Mouse (Mus musculus) ES-E14 (cell line): ENCODE data around the gene Tfcp2l1. TPM values are rescaled to one million over a fixed set of nuclear protein-coding genes. Genes with fewer than 3 reads are reported as not detected.

Experiments used
- DNase-seq: peaks from one replicate; pipeline ENCODE4 v3.0.0-alpha.2; 2013; ENCODE audit warnings: low read depth, low spot score
- H3K27ac ChIP-seq: 2 replicates; pipeline ENCODE4 v1.5.1; 2012; ENCODE audit warnings: low read depth, mild to moderate bottlenecking, low read length, moderate library complexity, mixed read lengths; ENCODE audit not compliant: poor library complexity, insufficient read depth, severe bottlenecking
- H3K36me3 ChIP-seq: 2 replicates; pipeline ENCODE4 v1.6.1; 2012; ENCODE audit warnings: mild to moderate bottlenecking, low read length, moderate library complexity, mixed read lengths; ENCODE audit not compliant: control insufficient read depth, poor library complexity, insufficient read depth, severe bottlenecking
- H3K4me1 ChIP-seq, 2 experiments: fragments of 150-350 bp in 1 of 2; sonication (generic) in 1 of 2; 2 replicates each; pipeline ENCODE4 v1.6.1; 2012; ENCODE audit warnings: low read length in 2 of 2, mild to moderate bottlenecking in 1 of 2, mixed read lengths in 1 of 2; ENCODE audit not compliant: control insufficient read depth in 2 of 2, insufficient read depth in 2 of 2, poor library complexity in 1 of 2
- H3K4me3 ChIP-seq, 2 experiments: fragments of 150-350 bp in 1 of 2; sonication (generic) in 1 of 2; 2 replicates each; pipeline ENCODE4 v1.5.1; 2012; ENCODE audit warnings: low read length in 2 of 2, low read depth in 1 of 2, mild to moderate bottlenecking in 1 of 2, mixed read lengths in 1 of 2; ENCODE audit not compliant: insufficient read depth in 1 of 2, poor library complexity in 1 of 2, severe bottlenecking in 1 of 2
- H3K9ac ChIP-seq: 2 replicates; pipeline ENCODE4 v1.6.1; 2012; ENCODE audit warnings: low read depth, mild to moderate bottlenecking, low read length, mixed read lengths; ENCODE audit not compliant: poor library complexity, insufficient read depth, severe bottlenecking
- H3K9me3 ChIP-seq: fragments of 150-350 bp; sonication (generic); 2 replicates; pipeline ENCODE4 v1.6.1; 2012; ENCODE audit warnings: low read depth, mild to moderate bottlenecking, low read length; ENCODE audit not compliant: control insufficient read depth, insufficient read depth
- CHD2 ChIP-seq: IDR thresholded peaks from 2 replicates; pipeline ENCODE4 v1.6.1; 2014; ENCODE audit warnings: mild to moderate bottlenecking, low read depth, low read length, inconsistent platforms
- HCFC1 ChIP-seq: IDR thresholded peaks from 2 replicates; pipeline ENCODE4 v1.6.1; 2012; ENCODE audit warnings: low read length, inconsistent platforms, borderline replicate concordance; ENCODE audit not compliant: insufficient read depth
- MAFK ChIP-seq: IDR thresholded peaks from 2 replicates; pipeline ENCODE4 v1.6.1; 2014; ENCODE audit warnings: mild to moderate bottlenecking, low read depth, low read length, inconsistent platforms; ENCODE audit not compliant: insufficient read depth
- ZC3H11A ChIP-seq: IDR thresholded peaks from 2 replicates; pipeline ENCODE4 v1.6.1; 2012; ENCODE audit warnings: low read depth, mild to moderate bottlenecking, inconsistent platforms, low read length, borderline replicate concordance
- ZNF384 ChIP-seq: IDR thresholded peaks from 2 replicates; pipeline ENCODE4 v1.6.1; 2012; ENCODE audit warnings: low read depth, low read length, inconsistent platforms
- in situ Hi-C, 2 experiments: fragments of 600-800 bp; cut with MboI; formaldehyde crosslinking; loops; one replicate each; pipeline ENCODE4 v1.15.1; 2025; ENCODE audit warnings: low sequenced_read_pairs in 2 of 2, inconsistent platforms in 1 of 2; ENCODE audit not compliant: unreplicated experiment in 2 of 2
- total RNA-seq: library from RNA; depleted of rRNA; stranded (reverse); fragments of 300-350 nt; gene quantifications from 2 replicates; pipeline ENCODE4 v1.2.3, GENCODE M21; 2012

The Tfcp2l1 gene
- total RNA-seq, 1 experiment: 36.0 TPM

- Histone ChIP-seq H3K4me1 (peaks cover 29 to 61% of the 10 kb centered on the region in 2 experiments), H3K9ac (peak overlapping the region; percentile 44; the same call in 1 of the 2 replicates), H3K9me3 (no peaks in the 10 kb centered on the region), H3K36me3 (peaks cover 8% of the 10 kb centered on the region; the same call in 1 of the 2 replicates), H3K27ac (peak overlapping the region; percentile 97), H3K4me3 (no peak overlapping the region)
- in situ Hi-C loops: loop anchor here in 1 of 2 experiments (25.0 kb wide), 1 partner anchor 414 kb away; the partner anchor contains the start of gene Gli2
- TF ChIP-seq CHD2 (no peak), ZC3H11A (no peak), HCFC1 (no peak), MAFK (no peak), ZNF384 (no peak)
- peak; percentile 91 for DNase-seq
Measured at GRCm38 (mm10) chr1:118648015-118648414, 20.3 kb downstream of the Tfcp2l1 start.

GRCm38 (mm10) chr1:118649933-118650770 is 22.4 kb downstream of the Tfcp2l1 start:
- Histone ChIP-seq H3K4me1 (peaks cover 30 to 48% of the 10 kb centered on the region in 2 experiments), H3K27ac (peak overlapping the region; percentile 97), H3K36me3 (peaks cover 16% of the 10 kb centered on the region; the same call in 1 of the 2 replicates), H3K4me3 (peak overlapping the region; percentile 2 to 5; a peak in 2 of 4 replicates), H3K9me3 (no peaks in the 10 kb centered on the region), H3K9ac (peak overlapping the region; percentile 19)
- TF ChIP-seq ZC3H11A (no peak), CHD2 (no peak), HCFC1 (no peak), MAFK (no peak), ZNF384 (no peak)
- in situ Hi-C loops: loop anchor here in 1 of 2 experiments (25.0 kb wide), 1 partner anchor 412 kb away; the partner anchor contains the start of gene Gli2
- DNase-seq: no peak

- peak overlapping the region; percentile 19; the same call in 1 of the 2 replicates for H3K9ac ChIP-seq
- in situ Hi-C loops: no loop called here
- H3K4me3 ChIP-seq: peak overlapping the region in 1 of 2 experiments; percentile 2; a peak in 2 of 4 replicates
- peak overlapping the region; percentile 97 for H3K27ac ChIP-seq
- H3K36me3 ChIP-seq: peaks cover 16% of the 10 kb centered on the region; the same call in 1 of the 2 replicates
- no peak for DNase-seq
- TF ChIP-seq ZNF384: no peak
- no peak for TF ChIP-seq CHD2
- no peak for TF ChIP-seq MAFK
- TF ChIP-seq ZC3H11A: no peak
- TF ChIP-seq HCFC1: no peak
- H3K4me1 ChIP-seq: peaks cover 30 to 44% of the 10 kb centered on the region in 2 experiments
- H3K9me3 ChIP-seq: no peaks in the 10 kb centered on the region
Measured at GRCm38 (mm10) chr1:118650771-118651080, 23.0 kb downstream of the Tfcp2l1 start.

DNA sequence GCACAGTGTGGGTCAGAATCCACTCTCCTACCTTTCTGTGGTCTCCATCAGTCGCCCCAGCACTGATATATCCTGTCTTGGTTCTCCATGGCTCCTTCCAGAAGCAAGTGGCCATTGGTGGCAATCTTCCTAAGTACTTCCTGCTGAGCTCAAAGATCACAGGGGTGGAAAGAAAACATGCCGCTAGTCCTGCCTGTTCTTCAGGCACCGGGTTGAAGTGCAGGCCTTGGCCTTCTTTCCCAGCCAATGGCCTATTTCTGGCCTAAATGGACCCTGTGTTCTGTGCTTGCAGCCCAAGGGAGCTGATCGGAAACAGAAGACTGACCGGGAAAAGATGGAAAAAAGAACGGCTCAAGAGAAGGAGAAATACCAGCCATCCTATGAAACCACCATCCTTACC is 31.0 kb downstream of the Tfcp2l1 start:
- no peak for TF ChIP-seq HCFC1
- Histone ChIP-seq H3K4me1 (peaks cover 0 to 2% of the 10 kb centered on the region in 2 experiments; a peak in 2 of 4 replicates), H3K27ac (no peak overlapping the region), H3K36me3 (peaks cover 65% of the 10 kb centered on the region), H3K4me3 (no peak overlapping the region), H3K9me3 (no peaks in the 10 kb centered on the region), H3K9ac (no peak overlapping the region)
- in situ Hi-C loops: no loop called here
- DNase-seq: no peak
